Mouse (Mus musculus) olfactory bulb, adult 2 months (tissue): ENCODE results near the gene Ugt1a9. TPM values are rescaled to one million over a fixed set of nuclear protein-coding genes. Genes with fewer than 3 reads are reported as not detected.

Experiments used
- H3K27ac ChIP-seq: fragments of 200-500 bp; 2 replicates; pipeline ENCODE4 v1.5.1; 2012; ENCODE audit warnings: low read depth, low read length; ENCODE audit not compliant: insufficient read depth
- H3K4me1 ChIP-seq: fragments of 200-500 bp; 2 replicates; pipeline ENCODE4 v1.6.1; 2012; ENCODE audit warnings: low read length; ENCODE audit not compliant: control insufficient read depth, insufficient read depth
- H3K4me3 ChIP-seq: fragments of 200-500 bp; 2 replicates; pipeline ENCODE4 v1.5.1; 2012; ENCODE audit warnings: mild to moderate bottlenecking, low read depth, low read length, moderate library complexity; ENCODE audit not compliant: insufficient read depth
- CTCF ChIP-seq: fragments of 200-500 bp; IDR thresholded peaks from 2 replicates; pipeline ENCODE4 v1.5.1; 2012; ENCODE audit warnings: low read depth, mild to moderate bottlenecking, low read length, moderate library complexity; ENCODE audit not compliant: insufficient read depth
- POLR2A ChIP-seq: fragments of 200-500 bp; IDR thresholded peaks from 2 replicates; pipeline ENCODE4 v1.6.1; 2012; ENCODE audit warnings: mild to moderate bottlenecking, low read depth, low read length, moderate library complexity; ENCODE audit not compliant: insufficient read depth
- WGBS: fragments of 180-500 bp; shearing (Covaris S2); methylation state at CpG from one replicate; pipeline ENCODE4 v1.1.7; 2018; 5-methylcytosine and 5-hydroxymethylcytosine counted together
- polyA plus RNA-seq: library from polyadenylated mRNA; stranded (reverse); fragments of >200 nt; gene quantifications from 2 replicates; pipeline ENCODE4 v1.2.4, GENCODE M21; 2012; ENCODE audit warnings: low replicate concordance; ENCODE audit not compliant: missing spikeins, insufficient read depth, insufficient read length

The Ugt1a9 gene
- polyA plus RNA-seq, 1 experiment: not detected

DNA sequence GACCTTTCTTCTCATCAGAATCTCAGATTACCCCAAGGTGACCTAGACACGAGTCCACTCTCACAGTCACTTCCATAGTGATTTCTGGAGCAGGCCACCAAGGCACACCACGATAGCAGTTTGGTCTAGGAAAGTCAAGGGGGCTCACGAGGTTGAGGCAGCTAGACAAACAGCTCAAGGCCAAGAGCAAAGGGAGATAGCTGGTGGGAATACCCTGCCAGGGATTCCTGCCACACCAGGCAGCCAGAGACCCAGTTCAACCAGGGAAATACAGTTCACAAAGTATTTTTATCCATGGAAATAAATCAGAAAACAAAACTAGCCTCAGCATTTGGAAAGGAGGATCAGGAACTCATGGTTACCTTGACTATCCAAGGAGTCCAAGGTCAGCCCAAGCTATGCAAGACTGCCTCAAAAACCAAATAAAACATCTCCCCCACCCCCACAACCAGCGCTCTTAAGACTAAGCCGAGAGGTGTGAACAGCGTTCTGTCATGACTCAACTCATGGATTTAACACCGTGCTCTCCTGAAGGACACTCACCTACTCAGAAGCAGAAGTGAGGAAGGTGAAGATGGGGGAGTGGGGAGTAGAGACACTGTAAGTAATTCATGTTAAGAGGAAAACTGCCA is 193.8 kb downstream of the Ugt1a9 start:
- no peak overlapping the region for H3K27ac ChIP-seq
- H3K4me3 ChIP-seq: no peak overlapping the region
- TF ChIP-seq CTCF (no peak), POLR2A (no peak)
- WGBS: 88% methylated on average over 7 of the region's 7 CpGs
- peaks cover 3% of the 10 kb centered on the region; the same call in 1 of the 2 replicates for H3K4me1 ChIP-seq

DNA sequence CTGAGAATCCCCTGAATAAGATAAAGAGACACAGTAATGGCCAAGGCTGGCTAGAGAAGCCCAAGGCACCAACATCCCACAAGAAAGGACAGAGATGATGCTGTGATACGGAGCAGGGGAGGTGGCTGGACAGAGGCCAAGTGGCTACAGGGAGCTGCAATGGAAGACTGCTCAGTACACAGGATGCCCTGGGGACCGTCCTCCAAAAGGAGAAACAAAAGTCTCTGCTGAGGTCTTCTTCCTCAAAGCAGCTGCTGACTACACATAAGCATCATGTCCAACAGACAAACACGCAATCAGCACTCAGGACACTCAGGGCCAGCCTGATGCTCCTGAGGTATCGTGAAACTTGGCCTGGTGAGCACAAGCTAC is 194.3 kb downstream of the Ugt1a9 start:
- no peak for TF ChIP-seq POLR2A
- 76% methylated on average over 4 of the region's 4 CpGs for WGBS
- no peak overlapping the region for H3K27ac ChIP-seq
- peaks cover 3% of the 10 kb centered on the region; the same call in 1 of the 2 replicates for H3K4me1 ChIP-seq
- H3K4me3 ChIP-seq: no peak overlapping the region

DNA sequence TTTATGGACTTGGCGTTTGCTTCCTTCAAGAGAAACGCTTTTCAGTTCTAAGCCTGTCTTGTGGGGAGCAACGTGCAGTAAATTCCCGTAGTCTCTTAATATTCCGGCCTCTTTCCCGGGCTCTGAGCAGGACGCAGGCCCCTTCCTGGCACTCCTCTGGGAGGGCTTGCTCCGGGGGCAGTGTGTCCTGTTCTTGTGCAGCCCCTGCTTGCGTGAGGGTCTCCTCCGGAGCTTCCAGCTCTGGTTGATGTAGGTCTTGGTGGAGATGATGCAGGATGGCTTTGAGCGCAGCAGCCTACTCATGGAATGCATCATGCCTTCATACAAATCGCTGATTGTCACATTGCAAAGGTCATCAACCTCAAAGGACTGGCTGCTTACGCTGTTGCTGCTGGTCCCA is 195.5 kb downstream of the Ugt1a9 start:
- Histone ChIP-seq H3K4me3 (no peak overlapping the region), H3K27ac (no peak overlapping the region), H3K4me1 (peaks cover 3% of the 10 kb centered on the region; the same call in 1 of the 2 replicates)
- no peak for TF ChIP-seq CTCF
- TF ChIP-seq POLR2A: no peak
- WGBS: 91% methylated on average over 13 of the region's 13 CpGs

DNA sequence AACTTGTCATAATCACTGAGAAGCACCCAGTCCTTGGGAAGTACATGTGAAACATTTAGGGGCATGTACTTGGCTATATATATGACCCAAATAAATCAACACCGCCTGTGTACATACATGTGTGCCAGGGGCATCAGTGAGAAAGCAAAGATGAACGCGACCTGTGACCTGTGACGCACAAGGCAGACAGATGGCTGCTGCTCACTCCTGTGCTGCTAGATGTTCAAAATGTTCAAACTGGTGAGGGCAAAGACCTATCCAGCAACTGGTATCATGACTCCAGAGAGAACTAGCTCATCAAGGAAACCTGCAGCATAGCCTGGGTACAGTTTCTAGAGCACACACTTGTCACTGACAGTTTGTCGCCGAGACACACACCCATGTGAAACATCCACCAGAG is 196.9 kb downstream of the Ugt1a9 start:
- TF ChIP-seq POLR2A (no peak), CTCF (no peak)
- Histone ChIP-seq H3K27ac (no peak overlapping the region), H3K4me3 (no peak overlapping the region), H3K4me1 (no peaks in the 10 kb centered on the region)
- WGBS: 93% methylated on average over 6 of the region's 6 CpGs

DNA sequence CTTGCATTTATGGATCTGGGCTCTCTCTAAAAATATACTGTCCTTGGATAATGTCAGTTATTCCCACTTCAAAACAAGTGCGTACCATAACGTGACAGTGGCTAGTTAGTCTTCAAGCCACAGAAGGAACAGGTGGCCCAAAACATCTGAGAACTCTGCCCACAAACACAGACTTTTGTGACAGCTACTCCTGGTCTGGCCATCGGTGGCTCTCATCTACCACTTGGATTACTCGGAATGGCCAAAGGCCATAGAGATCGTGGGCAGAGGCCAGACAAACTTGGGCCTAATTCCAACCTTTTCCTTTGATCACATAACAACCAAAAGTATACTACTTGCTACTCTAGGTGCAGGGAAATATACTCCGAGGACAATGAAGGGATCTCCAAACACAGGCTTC is 197.5 kb downstream of the Ugt1a9 start:
- H3K4me1 ChIP-seq: no peaks in the 10 kb centered on the region
- H3K27ac ChIP-seq: no peak overlapping the region
- H3K4me3 ChIP-seq: no peak overlapping the region
- TF ChIP-seq CTCF (no peak), POLR2A (no peak)
- WGBS: 86% methylated on average over 6 of the region's 6 CpGs

Other genes with a start within 250 kb of the Ugt1a9 start
- 128 and 379 TPM in 2 replicates for gene Dgkd, start 217.5 kb upstream of the Ugt1a9 start, polyA plus RNA-seq
- not detected in 2 replicates for gene Usp40, start 62.2 kb upstream of the Ugt1a9 start, polyA plus RNA-seq
- gene Ugt1a10, start 15.4 kb upstream of the Ugt1a9 start, polyA plus RNA-seq: not detected in 2 replicates
- gene Ugt1a8, start 17.0 kb downstream of the Ugt1a9 start, polyA plus RNA-seq: not detected in 2 replicates
- not detected in 2 replicates for gene Ugt1a7c, start 24.3 kb downstream of the Ugt1a9 start, polyA plus RNA-seq
- gene Ugt1a6b, start 32.5 kb downstream of the Ugt1a9 start, polyA plus RNA-seq: not detected in 2 replicates
- not detected in 2 replicates for gene Ugt1a6a, start 64.0 kb downstream of the Ugt1a9 start, polyA plus RNA-seq
- gene Ugt1a5, start 95.2 kb downstream of the Ugt1a9 start, polyA plus RNA-seq: not detected in 2 replicates
- not detected in 2 replicates for gene Ugt1a2, start 129.8 kb downstream of the Ugt1a9 start, polyA plus RNA-seq
- not detected in 2 replicates for gene Dnajb3, start 135.0 kb downstream of the Ugt1a9 start, polyA plus RNA-seq
- gene Ugt1a1, start 141.2 kb downstream of the Ugt1a9 start, polyA plus RNA-seq: not detected in 2 replicates
- gene Mroh2a, start 156.2 kb downstream of the Ugt1a9 start, polyA plus RNA-seq: not detected in 2 replicates
- 157 TPM in 1 of 2 replicates, not detected in the other for gene Hjurp, start 206.8 kb downstream of the Ugt1a9 start, polyA plus RNA-seq
- not detected in 2 replicates for gene Trpm8, start 206.9 kb downstream of the Ugt1a9 start, polyA plus RNA-seq